In the genomic region with DNA sequence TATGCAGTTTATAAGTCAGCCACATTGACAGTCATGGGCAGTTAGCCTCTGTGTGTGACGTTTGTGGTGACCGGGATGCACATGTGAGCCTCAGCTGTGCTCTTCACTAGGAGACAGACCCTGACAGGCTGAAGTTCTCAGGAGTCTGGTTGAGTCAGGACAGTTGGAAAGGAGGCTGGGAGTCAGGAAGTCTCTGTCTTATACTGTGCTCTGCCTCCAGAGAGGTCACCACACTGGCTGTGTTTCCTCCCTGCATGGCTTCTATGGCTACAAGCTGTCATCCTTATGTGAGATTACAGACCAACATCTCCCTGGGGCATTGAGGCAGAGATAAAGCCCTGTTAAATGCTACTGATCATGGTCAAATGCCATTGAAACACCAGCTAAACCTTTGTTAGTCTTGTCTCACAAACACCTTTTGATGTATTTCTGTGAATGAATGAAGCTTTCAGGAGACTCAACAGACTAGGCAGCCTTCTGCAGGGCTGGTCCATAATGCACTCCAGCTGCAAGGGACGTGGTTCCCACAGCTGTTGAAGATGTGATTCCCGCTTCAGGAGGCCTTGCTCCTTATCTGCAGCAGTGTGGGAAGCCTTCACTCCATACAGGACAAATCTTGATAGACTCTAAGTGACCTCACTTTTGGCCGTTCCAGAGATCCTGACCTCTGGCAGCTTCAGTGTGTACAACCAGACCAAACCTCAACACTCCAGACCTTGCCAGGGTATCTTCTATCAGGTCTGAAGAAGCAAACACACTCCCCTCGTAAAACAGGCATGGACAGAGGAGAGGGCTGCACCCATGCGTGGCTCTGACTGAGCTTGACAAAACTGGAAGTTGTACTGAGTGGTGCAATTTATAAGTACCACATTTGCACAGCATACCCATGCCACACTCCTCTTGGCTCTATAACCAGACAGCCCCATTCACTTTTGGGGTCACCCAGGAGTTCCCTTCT, we compare ENCODE assay signal across 12 mouse cellular contexts.
DNase-seq lines count a peak whose midpoint lies in the region; ATAC-seq lines count a peak whose summit lies in the region.
"Had no signal": no experiment of that assay in that cellular context is flagged by ENCODE, and none has a peak within 500 bp of the region (broad histone marks: within the 10 kb centered on the region; RNA-seq: fewer than 3 reads in every experiment).

No protein-coding gene starts in this region.

- intact Hi-C loops in heart, postnatal 25 days (cut with DNase I) = no loop called here

- DNase-seq in heart, adult 11 months = peak; percentile 94
- no peak for DNase-seq in heart, postnatal 25 days (ENCODE audit: low spot score)
- peak; percentile 4 to 5 for DNase-seq in urinary bladder, postnatal 36 days (ENCODE audit: low spot score in 2 of 2)
- no peak for DNase-seq in urinary bladder, adult 2 months (ENCODE audit: low spot score)
- DNase-seq in heart, postnatal 4 days = peak; percentile 25
- DNase-seq in T-cell, adult 2 months (ENCODE audit: low spot score) = no peak
- DNase-seq in neural tube, embryonic 10.5 days (ENCODE audit: extremely low spot score, low spot score) = no peak
- DNase-seq: liver, embryonic 13.5 days; right cerebral cortex, postnatal 25 days had no signal

- ATAC-seq in cerebellum, adult (ENCODE audit: insufficient number of reproducible peaks, low FRiP score, low TSS enrichment) = no peak
- ATAC-seq: intestine, embryonic 15.5 days; midbrain, embryonic 13.5 days had no signal

Comparison
In these comparisons a context has a peak if more than half of its experiments do, and no peak if none do; other contexts are left out.
1. DNase-seq: peak in heart, adult 11 months (single experiment), urinary bladder, postnatal 36 days (2 of 2) and heart, postnatal 4 days (single experiment); none in heart, postnatal 25 days (single experiment), urinary bladder, adult 2 months (single experiment), T-cell, adult 2 months (single experiment) and neural tube, embryonic 10.5 days (single experiment).